In the genomic region with DNA sequence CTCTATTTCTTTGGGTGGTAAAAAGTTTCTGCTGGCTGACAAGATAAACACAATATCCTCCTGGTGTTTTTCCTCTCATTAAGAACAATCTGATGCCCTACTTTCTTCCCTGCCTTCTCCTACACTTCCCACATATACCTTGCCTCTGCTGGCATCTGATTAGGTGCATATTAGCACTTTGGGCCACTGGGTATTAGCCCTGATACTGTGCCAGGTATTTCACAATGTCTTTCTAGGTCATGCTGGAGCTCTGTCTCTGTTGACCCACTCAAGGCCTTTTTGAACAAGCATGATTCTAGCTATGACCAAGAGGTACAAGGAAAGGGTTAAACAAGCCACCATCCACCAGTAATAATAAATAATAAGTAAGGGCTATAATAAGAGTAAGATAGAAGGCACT, we compare ENCODE assay signal across 26 mouse cellular contexts. TPM values are rescaled to one million over a fixed set of nuclear protein-coding genes. Genes with fewer than 3 reads are reported as not detected.
DNase-seq lines count a peak whose midpoint lies in the region; ATAC-seq and TF ChIP-seq lines count a peak whose summit lies in the region.
"Had no signal": no experiment of that assay in that cellular context is flagged by ENCODE, and none has a peak within 500 bp of the region (broad histone marks: within the 10 kb centered on the region; RNA-seq: fewer than 3 reads in every experiment).

No protein-coding gene starts in this region.

- no peaks in the 10 kb centered on the region for H3K79me2 ChIP-seq in MEL (ENCODE audit: control insufficient read depth, insufficient read depth, low read length, poor library complexity)

- TF ChIP-seq RAD21 in MEL (IDR thresholded peaks at IDR 0.05; ENCODE audit: low read depth, low read length): no peak

- H3K4me3 ChIP-seq in MEL (ENCODE audit: control insufficient read depth in 1 of 2, insufficient read depth in 1 of 2, low read depth in 2 of 2, low read length in 2 of 2): no peak overlapping the region
- no peak overlapping the region for H3K4me3 ChIP-seq in stomach, postnatal 0 days (ENCODE audit: low read depth, low read length)
- H3K4me3 ChIP-seq: embryonic facial prominence, embryonic 12.5 days; forebrain, embryonic 12.5 days; heart, adult 2 months; heart, embryonic 15.5 days; hindbrain, embryonic 10.5 days; intestine, embryonic 15.5 days had no signal

- no peak for TF ChIP-seq EP300 in MEL (IDR thresholded peaks at IDR 0.05; ENCODE audit: low read depth in 1 of 2, low read length in 2 of 2)
- TF ChIP-seq EP300 in stomach, postnatal 0 days (optimal IDR thresholded peaks at IDR 0.05): no peak

- H3K4me2 ChIP-seq in stomach, postnatal 0 days (replicated peaks; ENCODE audit: low read depth): no peak overlapping the region
- H3K4me2 ChIP-seq: embryonic facial prominence, embryonic 12.5 days; forebrain, embryonic 12.5 days; heart, embryonic 11.5 days; heart, embryonic 15.5 days; hindbrain, embryonic 14.5 days; intestine, embryonic 15.5 days had no signal

- no peak for TF ChIP-seq CTCF in MEL (IDR thresholded peaks at IDR 0.05 in 2 of 3, conservative IDR thresholded peaks at IDR 0.05 in 1 of 3; ENCODE audit: control insufficient read depth in 1 of 3, insufficient read depth in 1 of 3, low read depth in 2 of 3, low read length in 3 of 3, poor library complexity in 1 of 3, severe bottlenecking in 1 of 3)
- no peak for TF ChIP-seq CTCF in stomach, postnatal 0 days (IDR thresholded peaks at IDR 0.05; ENCODE audit: low read depth)

- H3K9ac ChIP-seq in MEL (ENCODE audit: control insufficient read depth, low read depth, low read length, poor library complexity, severe bottlenecking): no peak overlapping the region
- H3K9ac ChIP-seq in stomach, postnatal 0 days (ENCODE audit: low read length): no peak overlapping the region
- H3K9ac ChIP-seq: embryonic facial prominence, embryonic 12.5 days; forebrain, embryonic 12.5 days; heart, embryonic 15.5 days; hindbrain, embryonic 14.5 days; intestine, embryonic 15.5 days had no signal

- H3K27ac ChIP-seq in MEL (ENCODE audit: control insufficient read depth, low read depth, low read length): no peak overlapping the region
- H3K27ac ChIP-seq in stomach, postnatal 0 days (replicated peaks): no peak overlapping the region
- H3K27ac ChIP-seq: embryonic facial prominence, embryonic 12.5 days; forebrain, embryonic 12.5 days; heart, adult 2 months; heart, embryonic 15.5 days; hindbrain, embryonic 10.5 days; hindbrain, embryonic 14.5 days; intestine, embryonic 15.5 days had no signal

- H3K9me3 ChIP-seq in MEL (replicated peaks; ENCODE audit: insufficient read depth, low read length): no peaks in the 10 kb centered on the region
- no peaks in the 10 kb centered on the region for H3K9me3 ChIP-seq in stomach, postnatal 0 days (ENCODE audit: control insufficient read depth, low read length)
- H3K9me3 ChIP-seq: embryonic facial prominence, embryonic 12.5 days; forebrain, embryonic 12.5 days; heart, embryonic 15.5 days; hindbrain, embryonic 10.5 days; intestine, embryonic 15.5 days had no signal

- TF ChIP-seq POLR2A in MEL (IDR thresholded peaks at IDR 0.05; ENCODE audit: control insufficient read depth in 1 of 2, insufficient read depth in 1 of 2, low read depth in 1 of 2, low read length in 2 of 2, poor library complexity in 1 of 2): no peak

- H3K4me1 ChIP-seq in MEL (ENCODE audit: control insufficient read depth in 1 of 2, insufficient read depth in 2 of 2, low read length in 2 of 2): no peaks in the 10 kb centered on the region
- H3K4me1 ChIP-seq in stomach, postnatal 0 days (replicated peaks; ENCODE audit: control insufficient read depth, insufficient read depth): no peaks in the 10 kb centered on the region
- H3K4me1 ChIP-seq: embryonic facial prominence, embryonic 12.5 days; forebrain, embryonic 12.5 days; heart, embryonic 15.5 days; hindbrain, embryonic 10.5 days; intestine, embryonic 15.5 days had no signal

- H3K27me3 ChIP-seq in MEL (ENCODE audit: control insufficient read depth in 1 of 2, insufficient read depth in 2 of 2, low read length in 2 of 2): peaks cover 5 to 26% of the 10 kb centered on the region in 2 experiments
- H3K27me3 ChIP-seq in stomach, postnatal 0 days (ENCODE audit: control insufficient read depth, insufficient read depth, low read length): no peaks in the 10 kb centered on the region
- H3K27me3 ChIP-seq: embryonic facial prominence, embryonic 12.5 days; forebrain, embryonic 12.5 days; intestine, embryonic 15.5 days had no signal

- DNase-seq in cerebellum, adult 8-10 months: peak; percentile 0
- DNase-seq in cerebellum, postnatal 4 days (ENCODE audit: low spot score in 2 of 2): no peak
- DNase-seq in lung, postnatal 25 days (ENCODE audit: low spot score): peak; percentile 16
- DNase-seq in lung, postnatal 4 days: no peak
- DNase-seq in MEL (ENCODE audit: low read depth, low spot score): peak; percentile 0
- DNase-seq in fat pad, adult 2 months (ENCODE audit: extremely low read depth, low read depth, low spot score): peak; percentile 50
- no peak for DNase-seq in stomach, postnatal 0 days (ENCODE audit: low spot score)
- DNase-seq in left cerebral cortex, adult 9 months (ENCODE audit: low spot score in 2 of 2): no peak
- DNase-seq: gastrocnemius, postnatal 10 days; heart, adult 2 months; heart, postnatal 14 days had no signal

- H3K36me3 ChIP-seq in MEL (ENCODE audit: control insufficient read depth in 1 of 2, insufficient read depth in 2 of 2, low read length in 2 of 2): no peaks in the 10 kb centered on the region
- H3K36me3 ChIP-seq in stomach, postnatal 0 days (ENCODE audit: control insufficient read depth, insufficient read depth, low read length): no peaks in the 10 kb centered on the region
- H3K36me3 ChIP-seq: embryonic facial prominence, embryonic 12.5 days; forebrain, embryonic 12.5 days; heart, embryonic 15.5 days; hindbrain, embryonic 10.5 days; intestine, embryonic 15.5 days had no signal

- ATAC-seq in stomach, postnatal 0 days (ENCODE audit: low FRiP score, low TSS enrichment): no peak
- ATAC-seq: activated CD4-positive, CD25-positive, alpha-beta regulatory T cell, adult 4 months; CD4-positive, CD25-positive, alpha-beta regulatory T cell, adult 4 months; forebrain, embryonic 16.5 days; intestine, embryonic 15.5 days; Patski had no signal

TF ChIP-seq in MEL, 35 proteins besides CTCF, POLR2A, EP300 and RAD21:
- TF ChIP-seq UBTF (IDR thresholded peaks at IDR 0.05; ENCODE audit: borderline replicate concordance, insufficient read depth, low read depth, low read length) (no peak), CHD1 (IDR thresholded peaks at IDR 0.05; ENCODE audit: low read depth, low read length) (no peak), CHD2 (IDR thresholded peaks at IDR 0.05; ENCODE audit: low read length) (no peak), RCOR1 (IDR thresholded peaks at IDR 0.05; ENCODE audit: low read depth, low read length) (no peak), ELF1 (IDR thresholded peaks at IDR 0.05; ENCODE audit: low read depth, low read length) (no peak), MAX (IDR thresholded peaks at IDR 0.05; ENCODE audit: low read length) (no peak), TAL1 (IDR thresholded peaks at IDR 0.05; ENCODE audit: low read length) (no peak), GABPA (IDR thresholded peaks at IDR 0.05; ENCODE audit: low read depth, low read length) (no peak), POLR2AphosphoS2 (IDR thresholded peaks at IDR 0.05; ENCODE audit: low read length) (no peak), TBP (IDR thresholded peaks at IDR 0.05; ENCODE audit: low read depth, low read length) (no peak), KAT2A (conservative IDR thresholded peaks at IDR 0.05; ENCODE audit: low read depth, low read length) (no peak), MAFK (IDR thresholded peaks at IDR 0.05; ENCODE audit: borderline replicate concordance, low read depth, low read length) (no peak)
TF ChIP-seq in MEL: peak in this region for 0.

RNA-seq across cellular contexts. Expression of gene Ccl4, which starts 9.4 kb away (rescaled TPM):
- not detected in 2 replicates for total RNA-seq in MEL (2012; rRNA removed)
- not detected for polyA plus RNA-seq in MEL (2012; ENCODE audit: insufficient read depth in 1 of 2, insufficient read length in 2 of 2, low read depth in 1 of 2, low replicate concordance in 2 of 2, missing spikeins in 1 of 2)
- polyA plus RNA-seq in stomach, postnatal 0 days (2015; fragmentation: Nextera tagmentation; extraction: Ambion mirVana): 0.16 and 0.25 TPM in 2 replicates
- total RNA-seq: gastrocnemius, postnatal 10 days; heart, adult 2 months; heart, postnatal 14 days had no signal
- polyA plus RNA-seq: forebrain, embryonic 12.5 days; forebrain, embryonic 16.5 days; Patski had no signal

RNA-seq across cellular contexts. Expression of gene Ccl3, which starts 22.6 kb away (rescaled TPM):
- total RNA-seq in MEL (2012; rRNA removed): not detected in 2 replicates
- polyA plus RNA-seq in MEL (2012; ENCODE audit: insufficient read depth in 1 of 2, insufficient read length in 2 of 2, low read depth in 1 of 2, low replicate concordance in 2 of 2, missing spikeins in 1 of 2): not detected
- polyA plus RNA-seq in stomach, postnatal 0 days (2015; fragmentation: Nextera tagmentation; extraction: Ambion mirVana): 0.18 and 0.29 TPM in 2 replicates
- total RNA-seq: adrenal gland, postnatal 36 days; gastrocnemius, postnatal 10 days; gastrocnemius, postnatal 4 days; heart, adult 2 months; heart, postnatal 14 days had no signal
- polyA plus RNA-seq: CD4-positive, CD25-positive, alpha-beta regulatory T cell, adult 4 months; Patski had no signal

RNA-seq across cellular contexts. Expression of gene Rpl9-ps1, which starts 26.3 kb away (rescaled TPM):
- not detected in 2 replicates for total RNA-seq in MEL (2012; rRNA removed)
- under 1 TPM in 1 of 2 experiments, not detected in 1; 0.26 TPM for polyA plus RNA-seq in MEL (2012; ENCODE audit: insufficient read depth in 1 of 2, insufficient read length in 2 of 2, low read depth in 1 of 2, low replicate concordance in 2 of 2, missing spikeins in 1 of 2)
- not detected in 2 replicates for polyA plus RNA-seq in stomach, postnatal 0 days (2015; fragmentation: Nextera tagmentation; extraction: Ambion mirVana)
- total RNA-seq: adrenal gland, postnatal 36 days; gastrocnemius, postnatal 10 days; gastrocnemius, postnatal 4 days; heart, adult 2 months; heart, postnatal 14 days had no signal
- polyA plus RNA-seq: CD4-positive, CD25-positive, alpha-beta regulatory T cell, adult 4 months; cortical plate, adult 2 months; embryonic facial prominence, embryonic 12.5 days; forebrain, embryonic 12.5 days; forebrain, embryonic 16.5 days; frontal cortex, adult 2 months; heart, adult 2 months; heart, embryonic 11.5 days; heart, embryonic 15.5 days; hindbrain, embryonic 10.5 days; hindbrain, embryonic 14.5 days; intestine, embryonic 15.5 days; Patski had no signal

RNA-seq across cellular contexts. Expression of gene Wfdc17, which starts 32.0 kb away (rescaled TPM):
- not detected in 2 replicates for total RNA-seq in MEL (2012; rRNA removed)
- polyA plus RNA-seq in MEL (2012; ENCODE audit: insufficient read depth in 1 of 2, insufficient read length in 2 of 2, low read depth in 1 of 2, low replicate concordance in 2 of 2, missing spikeins in 1 of 2): not detected
- 0.81 and 2.7 TPM in 2 replicates for polyA plus RNA-seq in stomach, postnatal 0 days (2015; fragmentation: Nextera tagmentation; extraction: Ambion mirVana)
- polyA plus RNA-seq: activated CD4-positive, CD25-positive, alpha-beta regulatory T cell, adult 4 months; CD4-positive, CD25-positive, alpha-beta regulatory T cell, adult 4 months; embryonic facial prominence, embryonic 12.5 days; forebrain, embryonic 12.5 days; forebrain, embryonic 16.5 days; Patski had no signal

RNA-seq across cellular contexts. Expression of gene Wfdc18, which starts 37.1 kb away (rescaled TPM):
- not detected in 2 replicates for total RNA-seq in MEL (2012; rRNA removed)
- polyA plus RNA-seq in MEL (2012; ENCODE audit: insufficient read depth in 1 of 2, insufficient read length in 2 of 2, low read depth in 1 of 2, low replicate concordance in 2 of 2, missing spikeins in 1 of 2): not detected
- polyA plus RNA-seq in stomach, postnatal 0 days (2015; fragmentation: Nextera tagmentation; extraction: Ambion mirVana): 0.87 and 2.7 TPM in 2 replicates
- total RNA-seq: adrenal gland, postnatal 36 days; gastrocnemius, postnatal 10 days; gastrocnemius, postnatal 4 days; heart, adult 2 months; heart, postnatal 14 days had no signal
- polyA plus RNA-seq: activated CD4-positive, CD25-positive, alpha-beta regulatory T cell, adult 4 months; CD4-positive, CD25-positive, alpha-beta regulatory T cell, adult 4 months; embryonic facial prominence, embryonic 12.5 days; forebrain, embryonic 12.5 days; forebrain, embryonic 16.5 days; heart, adult 2 months; hindbrain, embryonic 10.5 days; hindbrain, embryonic 14.5 days; Patski had no signal

Comparison
In these comparisons a context has a peak if more than half of its experiments do, and no peak if none do; other contexts are left out.
1. DNase-seq: peak in cerebellum, adult 8-10 months (single experiment), lung, postnatal 25 days (single experiment), MEL (single experiment) and fat pad, adult 2 months (single experiment); none in cerebellum, postnatal 4 days (0 of 2), lung, postnatal 4 days (0 of 2), stomach, postnatal 0 days (single experiment) and left cerebral cortex, adult 9 months (0 of 2).